Mouse (Mus musculus) intestine, embryonic 15.5 days (tissue): ENCODE measurements around the gene Msmp. TPM values are rescaled to one million over a fixed set of nuclear protein-coding genes. Genes with fewer than 3 reads are reported as not detected.
A peak's percentile ranks its signal among the peaks of the same experiment; 100 is the strongest.

Experiments
- ATAC-seq: fragments of 200-750 bp; cut with Nextera tagmentation; 2 replicates; pipeline ENCODE4 v1.8.0; 2017; ENCODE audit warnings: moderate TSS enrichment, moderate library complexity
- H3K27ac ChIP-seq: fragments of 300-500 bp; sonication (generic); 2 replicates; pipeline ENCODE4 v1.5.1; 2015; ENCODE audit warnings: mild to moderate bottlenecking, inconsistent platforms
- H3K27me3 ChIP-seq: fragments of 300-500 bp; sonication (generic); replicated peaks from 2 replicates; pipeline ENCODE4 v1.6.1; 2015; ENCODE audit warnings: inconsistent platforms
- H3K36me3 ChIP-seq: fragments of 300-500 bp; sonication (generic); 2 replicates; pipeline ENCODE4 v1.6.1; 2015; ENCODE audit warnings: inconsistent platforms
- H3K4me1 ChIP-seq: fragments of 300-500 bp; sonication (generic); replicated peaks from 2 replicates; pipeline ENCODE4 v1.6.1; 2015; ENCODE audit warnings: inconsistent platforms
- H3K4me2 ChIP-seq: fragments of 300-500 bp; sonication (generic); replicated peaks from 2 replicates; pipeline ENCODE4 v1.6.1; 2015; ENCODE audit warnings: mild to moderate bottlenecking, inconsistent platforms
- H3K4me3 ChIP-seq: fragments of 300-500 bp; sonication (generic); replicated peaks from 2 replicates; pipeline ENCODE4 v1.5.1; 2015; ENCODE audit warnings: inconsistent platforms
- H3K9ac ChIP-seq: fragments of 300-500 bp; sonication (generic); 2 replicates; pipeline ENCODE4 v1.6.1; 2015; ENCODE audit warnings: inconsistent platforms
- H3K9me3 ChIP-seq: fragments of 300-500 bp; sonication (generic); 2 replicates; pipeline ENCODE4 v1.6.1; 2016; ENCODE audit warnings: inconsistent platforms
- WGBS: fragments of 180-500 bp; shearing (Covaris S2); methylation state at CpG from one replicate; pipeline ENCODE4 v1.1.7; 2015; 5-methylcytosine and 5-hydroxymethylcytosine counted together
- polyA plus RNA-seq: library from polyadenylated mRNA; unstranded; fragments of >200 nt; fragmentation: Nextera tagmentation; extraction: Ambion mirVana; gene quantifications from 2 replicates; pipeline ENCODE4 v1.2.1, GENCODE M21; 2015

Gene Msmp
- polyA plus RNA-seq, 1 experiment from 2014 or later, result 0.75 TPM

DNA sequence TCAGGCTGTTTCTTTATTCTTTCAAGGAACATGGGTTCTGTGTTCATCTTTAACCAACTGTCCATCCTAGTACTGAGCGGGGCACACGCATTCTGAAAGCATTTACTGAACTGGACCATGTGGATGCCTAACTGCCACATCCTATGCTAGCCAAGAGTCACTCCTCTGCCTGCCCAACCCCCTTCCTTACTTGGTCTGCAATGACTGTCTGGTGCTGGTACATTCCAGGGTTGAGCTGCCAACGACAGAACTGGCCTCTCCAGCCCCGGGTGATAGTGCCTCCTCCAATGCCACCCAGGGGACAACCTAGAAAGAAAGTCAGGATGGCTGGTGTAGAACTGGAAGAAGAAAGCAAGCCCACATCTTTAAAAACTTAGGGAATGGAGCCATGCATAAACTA lies 10.7 kb downstream of the Msmp start:
- H3K9ac ChIP-seq, result no peak overlapping the region
- H3K27me3 ChIP-seq, result no peaks in the 10 kb centered on the region
- H3K4me2 ChIP-seq, result no peak overlapping the region
- H3K4me1 ChIP-seq, result peaks cover 19% of the 10 kb centered on the region
- ATAC-seq, result no peak
- peaks cover 20% of the 10 kb centered on the region; the same call in 1 of the 2 replicates for H3K36me3 ChIP-seq
- H3K4me3 ChIP-seq, result no peak overlapping the region
- H3K9me3 ChIP-seq, result no peaks in the 10 kb centered on the region
- 90% methylated on average over 4 of the region's 4 CpGs for WGBS
- no peak overlapping the region for H3K27ac ChIP-seq

DNA sequence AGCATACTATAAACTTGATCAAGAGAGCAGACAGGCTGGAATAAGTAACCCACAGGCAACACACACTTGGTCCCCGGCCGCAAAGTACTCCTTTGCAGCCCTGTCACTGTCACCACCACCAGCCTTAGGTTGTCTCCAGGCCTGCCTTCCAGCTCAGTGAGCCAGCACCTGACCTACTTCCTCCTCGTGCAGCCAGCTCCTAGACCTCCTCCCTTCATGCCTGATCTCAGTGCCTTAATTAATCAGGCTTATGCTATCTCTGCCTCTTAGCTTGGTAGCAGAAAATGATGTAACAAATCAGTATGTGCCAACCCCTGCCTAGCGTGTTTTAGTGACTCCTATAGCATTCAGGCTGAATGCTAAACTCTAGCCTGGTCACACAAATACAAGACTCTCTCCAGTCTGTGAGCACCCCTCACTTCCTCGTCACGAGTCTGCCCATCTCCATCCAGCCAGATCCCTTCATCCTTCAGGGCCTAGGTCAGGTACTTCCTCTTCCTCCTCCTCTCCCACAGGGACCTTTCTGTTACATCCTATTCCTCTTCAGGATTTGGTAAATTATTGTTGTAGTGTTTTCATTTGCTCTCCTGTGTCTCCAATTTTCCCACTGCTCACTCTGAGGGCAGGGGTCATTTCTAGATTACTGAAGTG lies 12.8 kb downstream of the Msmp start:
- no peaks in the 10 kb centered on the region for H3K9me3 ChIP-seq
- no peak overlapping the region for H3K9ac ChIP-seq
- H3K36me3 ChIP-seq, result peaks cover 39% of the 10 kb centered on the region
- 84% methylated on average over 6 of the region's 6 CpGs for whole genome bisulfite sequencing
- H3K27ac ChIP-seq, result no peak overlapping the region
- no peak overlapping the region for H3K4me3 ChIP-seq
- no peak overlapping the region for H3K4me2 ChIP-seq
- H3K4me1 ChIP-seq, result peaks cover 5% of the 10 kb centered on the region
- no peak for ATAC-seq
- no peaks in the 10 kb centered on the region for H3K27me3 ChIP-seq

DNA sequence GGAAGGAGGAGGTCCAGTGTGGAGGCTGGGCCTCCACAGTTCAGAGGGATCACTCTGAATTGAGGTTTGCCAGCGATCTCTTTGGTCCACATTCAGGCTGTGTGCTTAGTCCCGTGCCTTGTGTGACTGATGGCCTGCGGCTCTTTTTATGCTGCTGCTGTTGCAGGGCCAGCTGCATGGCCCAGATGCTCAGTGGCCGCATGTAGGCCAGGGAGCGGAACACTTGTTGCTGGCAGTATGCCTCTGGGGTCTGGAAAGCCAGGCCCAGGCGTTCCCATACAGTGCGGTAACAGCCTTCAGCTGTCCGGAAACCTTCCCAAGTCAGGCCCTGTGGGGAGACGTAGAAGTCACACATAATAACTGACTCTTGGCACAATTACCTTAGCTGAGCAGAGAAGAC lies 17.2 kb downstream of the Msmp start:
- Histone ChIP-seq H3K27ac (no peak overlapping the region), H3K36me3 (peaks cover 54% of the 10 kb centered on the region), H3K4me3 (no peak overlapping the region), H3K9me3 (no peaks in the 10 kb centered on the region), H3K27me3 (no peaks in the 10 kb centered on the region), H3K4me1 (peaks cover 12% of the 10 kb centered on the region), H3K4me2 (no peak overlapping the region), H3K9ac (no peak overlapping the region)
- 92% methylated on average over 9 of the region's 9 CpGs for WGBS
- ATAC-seq, result no peak

DNA sequence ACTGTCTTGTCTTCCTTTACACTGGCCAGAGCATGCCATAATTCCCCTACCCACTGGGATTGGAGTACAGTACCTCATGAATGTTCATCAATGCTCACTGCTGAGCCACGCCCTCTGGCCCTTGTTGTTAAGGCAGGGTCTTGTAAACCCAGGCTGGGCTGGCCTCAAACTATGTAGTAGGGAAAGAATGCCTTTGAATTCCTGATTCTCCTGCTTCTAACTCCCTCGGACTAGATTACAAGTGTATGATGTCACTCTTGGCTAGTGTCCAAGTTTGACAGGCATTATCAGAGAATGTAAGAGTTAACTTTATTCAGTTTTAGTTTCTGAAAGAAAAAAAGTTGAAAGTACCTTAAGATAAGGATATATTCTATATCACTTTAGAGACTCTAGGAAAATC lies 20.1 kb downstream of the Msmp start:
- H3K4me3 ChIP-seq, result no peak overlapping the region
- 29% methylated on average over 2 of the region's 2 CpGs for WGBS
- H3K9ac ChIP-seq, result no peak overlapping the region
- no peaks in the 10 kb centered on the region for H3K9me3 ChIP-seq
- H3K4me2 ChIP-seq, result no peak overlapping the region
- no peak for ATAC-seq
- peaks cover 31% of the 10 kb centered on the region for H3K4me1 ChIP-seq
- no peak overlapping the region for H3K27ac ChIP-seq
- H3K27me3 ChIP-seq, result no peaks in the 10 kb centered on the region
- H3K36me3 ChIP-seq, result peaks cover 40% of the 10 kb centered on the region

GRCm38 (mm10) chr4:43563601-43563875 lies 20.8 kb downstream of the Msmp start:
- no peaks in the 10 kb centered on the region for H3K9me3 ChIP-seq
- H3K4me3 ChIP-seq, result peak overlapping the region; percentile 65
- peaks cover 36% of the 10 kb centered on the region for H3K36me3 ChIP-seq
- H3K9ac ChIP-seq, result peak overlapping the region; percentile 67
- peak overlapping the region; percentile 100 for H3K27ac ChIP-seq
- 67% methylated on average over 4 of the region's 4 CpGs for WGBS
- H3K4me2 ChIP-seq, result peak overlapping the region; percentile 76
- H3K27me3 ChIP-seq, result no peaks in the 10 kb centered on the region
- peaks cover 36% of the 10 kb centered on the region for H3K4me1 ChIP-seq
- no peak for ATAC-seq

DNA sequence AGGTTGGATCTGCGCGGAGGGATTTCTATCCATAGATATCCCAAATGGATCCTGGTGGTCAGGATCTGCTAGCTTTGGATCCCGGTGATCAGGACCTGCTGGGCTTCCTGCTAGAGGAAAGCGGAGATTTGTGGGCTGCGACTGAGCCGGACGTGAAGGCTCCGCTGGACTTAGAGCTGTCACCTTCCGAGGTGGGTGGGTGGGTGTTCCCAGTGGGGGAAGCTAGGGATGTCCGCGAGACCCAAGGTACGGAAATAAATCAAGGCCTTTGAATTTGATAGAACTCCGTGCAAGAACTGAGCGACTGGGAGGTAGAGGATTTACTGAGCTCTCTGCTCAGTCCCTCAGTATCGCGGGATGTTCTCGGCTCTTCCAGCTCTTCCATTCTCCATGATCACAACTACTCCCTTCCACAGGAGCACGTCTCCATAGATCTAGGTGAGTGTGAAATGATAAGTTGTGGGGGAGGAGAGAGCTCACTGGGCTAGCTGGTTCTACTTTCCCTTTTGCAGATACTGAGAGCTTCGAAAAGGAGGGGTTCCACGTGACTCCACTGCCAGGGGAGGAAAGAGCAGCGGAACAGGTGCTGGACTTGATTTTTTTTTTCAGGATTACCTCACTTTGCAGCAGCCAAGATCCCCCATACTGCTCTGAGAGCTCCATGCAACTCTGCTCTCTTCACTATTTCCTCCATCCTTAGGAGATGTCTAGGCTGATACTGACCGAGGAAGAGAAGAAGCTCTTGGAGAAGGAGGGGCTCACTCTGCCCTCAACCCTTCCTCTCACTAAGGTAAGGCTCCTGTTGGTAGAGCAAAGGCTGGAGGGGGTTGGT lies 21.3 kb downstream of the Msmp start:
- 3% methylated on average over 22 of the region's 22 CpGs for WGBS
- ATAC-seq, result peak; percentile 2
- peak overlapping the region; percentile 65 for H3K4me3 ChIP-seq
- H3K4me1 ChIP-seq, result peaks cover 41% of the 10 kb centered on the region
- peak overlapping the region; percentile 67 for H3K9ac ChIP-seq
- peaks cover 31% of the 10 kb centered on the region for H3K36me3 ChIP-seq
- H3K27ac ChIP-seq, result peak overlapping the region; percentile 100
- H3K9me3 ChIP-seq, result no peaks in the 10 kb centered on the region
- H3K27me3 ChIP-seq, result no peaks in the 10 kb centered on the region
- H3K4me2 ChIP-seq, result peak overlapping the region; percentile 76

DNA sequence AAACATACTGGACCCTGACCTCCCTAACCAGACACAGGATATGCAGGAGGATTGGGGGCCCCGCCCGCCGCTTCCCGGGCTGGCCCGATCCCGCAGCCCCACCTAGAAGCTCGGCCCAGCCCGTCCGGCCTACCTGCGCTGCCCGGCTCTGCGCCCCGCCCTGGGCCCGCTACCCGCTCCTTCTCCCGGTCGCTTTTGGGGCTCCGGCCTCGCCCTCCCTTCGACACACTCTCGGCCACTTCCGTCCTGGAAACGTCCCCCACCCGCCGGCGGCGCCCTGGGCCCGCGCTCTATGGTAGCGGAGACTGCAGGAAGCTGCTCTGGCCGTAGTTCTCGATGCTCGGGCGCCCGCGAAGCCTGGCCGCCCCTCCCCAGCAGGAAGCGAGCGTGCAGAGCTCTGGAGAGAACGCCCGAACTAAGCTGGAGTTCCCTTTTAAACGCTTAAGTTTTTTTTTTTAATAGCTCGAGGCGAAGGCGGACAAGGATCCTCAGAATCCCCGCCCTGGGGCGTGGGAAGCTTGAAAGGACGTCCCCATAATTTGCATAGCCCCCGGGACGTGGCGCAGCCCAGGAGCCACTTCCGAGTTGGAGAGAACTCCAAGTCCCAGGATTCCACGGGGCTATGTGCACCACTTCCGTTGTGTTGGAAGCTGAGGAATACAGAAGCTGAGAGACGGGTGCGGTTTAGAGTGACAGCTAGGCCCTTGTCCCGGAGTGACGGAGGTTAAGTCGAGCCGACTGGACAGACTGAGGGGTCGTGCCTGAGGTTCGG lies 22.1 kb downstream of the Msmp start, which contains the start of the genes Creb3 and Tln1:
TSS of gene Creb3 (plus strand) at position 336 of the 772 bp plus-strand sequence.
TSS of gene Tln1 (minus strand) at position 695 of the 772 bp plus-strand sequence.
- Histone ChIP-seq H3K9me3 (no peaks in the 10 kb centered on the region), H3K4me2 (peak within 1 kb of the TSS; percentile 76), H3K4me1 (peaks cover 49% of the 10 kb centered on the region), H3K27ac (peak within 1 kb of the TSS; percentile 100), H3K9ac (peak within 1 kb of the TSS; percentile 88), H3K36me3 (peaks cover 24% of the 10 kb centered on the region), H3K27me3 (no peaks in the 10 kb centered on the region), H3K4me3 (peak within 1 kb of the TSS; percentile 65)
- WGBS, result under 1% methylated on average over 62 of the region's 62 CpGs
- peak; percentile 94 for ATAC-seq

GRCm38 (mm10) chr4:43561436-43561996 lies 22.8 kb downstream of the Msmp start:
- WGBS, result 2% methylated on average over 16 of the region's 16 CpGs
- H3K9ac ChIP-seq, result peak overlapping the region; percentile 88
- H3K4me3 ChIP-seq, result peak overlapping the region; percentile 65
- peaks cover 21% of the 10 kb centered on the region for H3K36me3 ChIP-seq
- H3K4me2 ChIP-seq, result peak overlapping the region; percentile 76
- H3K27ac ChIP-seq, result peak overlapping the region; percentile 100
- H3K27me3 ChIP-seq, result no peaks in the 10 kb centered on the region
- no peaks in the 10 kb centered on the region for H3K9me3 ChIP-seq
- peaks cover 52% of the 10 kb centered on the region for H3K4me1 ChIP-seq
- ATAC-seq, result peak; percentile 19

DNA sequence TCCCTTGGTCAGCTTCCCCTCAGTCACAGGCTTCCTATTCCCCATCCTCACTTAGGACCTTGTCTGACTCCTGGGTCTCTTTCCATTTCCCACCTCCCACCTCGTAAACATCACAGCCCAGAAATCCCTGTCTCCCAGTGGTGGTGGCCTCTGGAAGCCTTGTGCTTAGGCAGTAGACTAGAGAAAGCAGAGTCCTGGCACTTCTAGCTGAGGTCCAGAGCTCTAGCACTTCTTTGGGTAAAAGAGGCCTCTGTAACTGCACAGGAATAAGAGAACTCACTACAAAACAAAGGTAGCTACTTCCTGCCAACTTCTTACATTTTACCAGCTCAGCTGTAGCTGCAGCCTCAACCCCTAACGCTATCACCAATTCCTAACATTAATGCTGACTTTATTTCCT lies 23.3 kb downstream of the Msmp start:
- H3K27me3 ChIP-seq, result no peaks in the 10 kb centered on the region
- peaks cover 52% of the 10 kb centered on the region for H3K4me1 ChIP-seq
- H3K27ac ChIP-seq, result peak overlapping the region; percentile 100
- H3K9me3 ChIP-seq, result no peaks in the 10 kb centered on the region
- H3K9ac ChIP-seq, result peak overlapping the region; percentile 88
- no peak for ATAC-seq
- peaks cover 21% of the 10 kb centered on the region for H3K36me3 ChIP-seq
- H3K4me2 ChIP-seq, result peak overlapping the region; percentile 76
- H3K4me3 ChIP-seq, result peak overlapping the region; percentile 65
- WGBS, result 19% methylated on average over 2 of the region's 2 CpGs

GRCm38 (mm10) chr4:43560243-43560611 lies 24.1 kb downstream of the Msmp start:
- peak overlapping the region; percentile 65 for H3K4me3 ChIP-seq
- H3K9me3 ChIP-seq, result no peaks in the 10 kb centered on the region
- 31% methylated on average over 6 of the region's 6 CpGs for whole genome bisulfite sequencing
- H3K27me3 ChIP-seq, result no peaks in the 10 kb centered on the region
- peaks cover 23% of the 10 kb centered on the region for H3K36me3 ChIP-seq
- ATAC-seq, result no peak
- peak overlapping the region; percentile 69 for H3K27ac ChIP-seq
- peaks cover 52% of the 10 kb centered on the region for H3K4me1 ChIP-seq
- peak overlapping the region; percentile 76 for H3K4me2 ChIP-seq
- H3K9ac ChIP-seq, result peak overlapping the region; percentile 32

- H3K27me3 ChIP-seq, result no peaks in the 10 kb centered on the region
- 60% methylated on average over 13 of the region's 13 CpGs for WGBS
- peaks cover 52% of the 10 kb centered on the region for H3K4me1 ChIP-seq
- ATAC-seq, result no peak
- H3K36me3 ChIP-seq, result peaks cover 23% of the 10 kb centered on the region
- peak overlapping the region; percentile 32 for H3K9ac ChIP-seq
- H3K27ac ChIP-seq, result peak overlapping the region; percentile 69
- H3K4me3 ChIP-seq, result peak overlapping the region; percentile 65
- no peaks in the 10 kb centered on the region for H3K9me3 ChIP-seq
- H3K4me2 ChIP-seq, result peak overlapping the region; percentile 76
Observed at GRCm38 (mm10) chr4:43559519-43560242, 24.6 kb downstream of the Msmp start.
